Mouse (Mus musculus) kidney, adult 2 months (tissue): ENCODE measurements around the gene Kif26b.

ENCODE experiments used
- CTCF ChIP-seq: fragments of 200-500 bp; conservative IDR thresholded peaks from 2 replicates; pipeline ENCODE4 v1.5.1; 2011; ENCODE audit warnings: low read depth, mild to moderate bottlenecking, control low read depth, low read length, moderate library complexity, mixed read lengths; ENCODE audit not compliant: insufficient read depth, insufficient read length
- POLR2A ChIP-seq: fragments of 200-500 bp; IDR thresholded peaks from one replicate; pipeline ENCODE4 v1.6.1; 2011; ENCODE audit warnings: low read depth, low read length, control low read depth

DNA sequence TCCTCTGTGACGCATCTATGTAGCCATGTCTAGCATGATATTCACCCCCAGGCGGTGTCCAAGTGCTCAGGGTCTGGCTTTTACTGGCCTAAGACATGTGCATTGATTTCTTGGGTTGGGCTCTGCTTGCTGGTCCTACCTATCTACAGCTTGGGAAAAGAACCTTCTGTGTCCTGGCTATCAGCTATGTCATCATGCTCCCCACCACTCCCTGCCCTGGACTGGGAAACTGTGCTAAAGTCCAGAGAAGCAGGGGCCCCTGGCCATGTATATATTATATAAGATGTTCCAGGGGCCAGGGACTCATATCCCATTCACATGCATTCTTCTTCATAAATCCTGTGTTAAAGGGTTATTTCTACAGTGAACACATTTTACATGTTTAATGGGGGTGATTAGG lies 92.4 kb downstream of the Kif26b start:
- TF ChIP-seq CTCF (no peak), POLR2A (no peak)
